Mouse (Mus musculus) hindlimb bud, embryonic 11.5 days (tissue): Measurements from ENCODE around the gene Wwc1.
A peak's percentile ranks its signal among the peaks of the same experiment; 100 is the strongest.

ENCODE experiments used
- DNase-seq: peaks from one replicate; pipeline ENCODE4 v3.0.0-alpha.2; 2012; ENCODE audit warnings: low read depth, low spot score; ENCODE audit errors: extremely low spot score

Gene Wwc1

GRCm38 (mm10) chr11:35980411-35980917, at the start of gene Wwc1:
TSS of gene Wwc1 (minus strand) at chr11:35980527.
- no peak for DNase-seq

GRCm38 (mm10) chr11:36020009-36020408, 39.7 kb upstream of the Wwc1 start:
- no peak for DNase-seq

- no peak for DNase-seq
Measured at GRCm38 (mm10) chr11:36013179-36013578, 32.9 kb upstream of the Wwc1 start.

GRCm38 (mm10) chr11:36009281-36010208, 29.2 kb upstream of the Wwc1 start:
- DNase-seq = peak; percentile 54

GRCm38 (mm10) chr11:36002900-36003299, 22.6 kb upstream of the Wwc1 start:
- no peak for DNase-seq

GRCm38 (mm10) chr11:36001282-36001970, 21.1 kb upstream of the Wwc1 start:
- DNase-seq = peak; percentile 96

GRCm38 (mm10) chr11:36000585-36001281, 20.4 kb upstream of the Wwc1 start:
- no peak for DNase-seq

- no peak for DNase-seq
Measured at GRCm38 (mm10) chr11:36000038-36000437, 19.7 kb upstream of the Wwc1 start.

- no peak for DNase-seq
Measured at GRCm38 (mm10) chr11:35998048-35998447, 17.7 kb upstream of the Wwc1 start.

- no peak for DNase-seq
Measured at GRCm38 (mm10) chr11:35995310-35995709, 15.0 kb upstream of the Wwc1 start.

GRCm38 (mm10) chr11:35991846-35992245, 11.5 kb upstream of the Wwc1 start:
- DNase-seq = no peak

GRCm38 (mm10) chr11:35989967-35990366, 9.6 kb upstream of the Wwc1 start:
- DNase-seq = no peak

- DNase-seq = no peak
Measured at GRCm38 (mm10) chr11:35985841-35986393, 5.6 kb upstream of the Wwc1 start.

- DNase-seq = no peak
Measured at GRCm38 (mm10) chr11:35982734-35983133, 2.4 kb upstream of the Wwc1 start.

GRCm38 (mm10) chr11:35979733-35980410, 455 bp downstream of the Wwc1 start:
- no peak for DNase-seq

GRCm38 (mm10) chr11:35979266-35979732, 1.0 kb downstream of the Wwc1 start:
- DNase-seq = no peak

- no peak for DNase-seq
Measured at GRCm38 (mm10) chr11:35977796-35978195, 2.5 kb downstream of the Wwc1 start.

- DNase-seq = no peak
Measured at GRCm38 (mm10) chr11:35977096-35977495, 3.2 kb downstream of the Wwc1 start.

GRCm38 (mm10) chr11:35976482-35976881, 3.8 kb downstream of the Wwc1 start:
- no peak for DNase-seq
